ENCODE assay signal across 20 mouse cellular contexts in the genomic region with DNA sequence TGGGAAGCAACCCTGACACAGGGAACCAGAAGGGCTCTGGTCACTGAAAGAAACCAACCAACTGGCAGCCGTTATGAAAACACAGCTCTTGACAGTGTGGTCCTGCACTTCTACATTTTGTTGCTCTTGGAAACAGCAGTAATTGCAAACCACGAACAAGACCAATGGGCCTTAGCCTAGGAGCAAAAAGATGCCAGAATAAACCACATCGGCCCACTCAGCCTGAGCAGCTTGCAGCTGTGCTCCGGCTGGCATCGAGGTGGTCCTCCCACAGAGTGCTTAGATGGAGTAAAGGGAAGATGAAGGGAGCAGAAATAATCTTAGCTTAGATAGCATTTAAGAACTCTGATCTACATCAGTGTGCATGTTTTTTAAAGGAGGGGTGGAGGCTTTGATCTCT.
DNase-seq lines count a peak whose midpoint lies in the region; ATAC-seq and TF ChIP-seq lines count a peak whose summit lies in the region.
"Had no signal": no experiment of that assay in that cellular context is flagged by ENCODE, and none has a peak within 500 bp of the region (broad histone marks: within the 10 kb centered on the region; RNA-seq: fewer than 3 reads in every experiment).

No protein-coding gene starts in this region.

- TF ChIP-seq POLR2A in olfactory bulb, adult 2 months (IDR thresholded peaks at IDR 0.05; ENCODE audit: insufficient read depth, low read depth, low read length), result no peak

- WGBS in embryonic facial prominence, embryonic 12.5 days, result 73% methylated on average over 5 of the region's 5 CpGs
- WGBS in embryonic facial prominence, embryonic 10.5 days, result 88% methylated on average over 5 of the region's 5 CpGs
- WGBS in olfactory bulb, adult 2 months, result 18% methylated on average over 5 of the region's 5 CpGs
- 76% methylated on average over 5 of the region's 5 CpGs for WGBS in hindbrain, embryonic 13.5 days

- no peaks in the 10 kb centered on the region for H3K27me3 ChIP-seq in embryonic facial prominence, embryonic 12.5 days
- H3K27me3 ChIP-seq in embryonic facial prominence, embryonic 10.5 days (replicated peaks; ENCODE audit: low read depth, poor library complexity, severe bottlenecking), result no peaks in the 10 kb centered on the region
- no peaks in the 10 kb centered on the region for H3K27me3 ChIP-seq in hindbrain, embryonic 13.5 days
- H3K27me3 ChIP-seq: kidney, embryonic 15.5 days; midbrain, embryonic 12.5 days had no signal

- ATAC-seq in embryonic facial prominence, embryonic 12.5 days (ENCODE audit: insufficient number of reproducible peaks, insufficient read depth, low FRiP score, low TSS enrichment), result no peak
- no peak for ATAC-seq in hindbrain, embryonic 13.5 days (ENCODE audit: low FRiP score)
- ATAC-seq: activated CD4-positive, CD25-positive, alpha-beta regulatory T cell, adult 4 months; forebrain, embryonic 14.5 days had no signal

- no peak overlapping the region for H3K4me3 ChIP-seq in embryonic facial prominence, embryonic 12.5 days
- H3K4me3 ChIP-seq in embryonic facial prominence, embryonic 10.5 days, result no peak overlapping the region
- H3K4me3 ChIP-seq in olfactory bulb, adult 2 months (ENCODE audit: insufficient read depth, low read depth, low read length), result no peak overlapping the region
- H3K4me3 ChIP-seq in hindbrain, embryonic 13.5 days, result no peak overlapping the region
- H3K4me3 ChIP-seq: kidney, embryonic 15.5 days; layer of hippocampus, adult 2 months; midbrain, embryonic 12.5 days had no signal

- H3K36me3 ChIP-seq in embryonic facial prominence, embryonic 12.5 days, result no peaks in the 10 kb centered on the region
- no peaks in the 10 kb centered on the region for H3K36me3 ChIP-seq in embryonic facial prominence, embryonic 10.5 days (replicated peaks)
- no peaks in the 10 kb centered on the region for H3K36me3 ChIP-seq in hindbrain, embryonic 13.5 days
- H3K36me3 ChIP-seq: kidney, embryonic 15.5 days; midbrain, embryonic 12.5 days had no signal

- no peak for TF ChIP-seq CTCF in olfactory bulb, adult 2 months (IDR thresholded peaks at IDR 0.05; ENCODE audit: insufficient read depth, low read depth, low read length)

- no peak overlapping the region for H3K4me2 ChIP-seq in embryonic facial prominence, embryonic 12.5 days (replicated peaks)
- H3K4me2 ChIP-seq in hindbrain, embryonic 13.5 days, result no peak overlapping the region
- H3K4me2 ChIP-seq: heart, embryonic 11.5 days; kidney, embryonic 15.5 days; midbrain, embryonic 12.5 days had no signal

- no peaks in the 10 kb centered on the region for H3K9me3 ChIP-seq in embryonic facial prominence, embryonic 12.5 days
- no peaks in the 10 kb centered on the region for H3K9me3 ChIP-seq in embryonic facial prominence, embryonic 10.5 days
- H3K9me3 ChIP-seq in hindbrain, embryonic 13.5 days, result no peaks in the 10 kb centered on the region
- H3K9me3 ChIP-seq: kidney, embryonic 15.5 days; midbrain, embryonic 12.5 days had no signal

- no peak overlapping the region for H3K9ac ChIP-seq in embryonic facial prominence, embryonic 12.5 days
- H3K9ac ChIP-seq in hindbrain, embryonic 13.5 days, result no peak overlapping the region
- H3K9ac ChIP-seq: kidney, embryonic 15.5 days; midbrain, embryonic 12.5 days had no signal

- no peak for DNase-seq in embryonic facial prominence, embryonic 10.5 days (ENCODE audit: low spot score)
- peak; percentile 93 for DNase-seq in brain, adult 2 months (ENCODE audit: low read depth, low spot score)
- DNase-seq in left cerebral cortex, adult 9 months (ENCODE audit: low spot score in 2 of 2), result peak; percentile 61 to 79
- no peak for DNase-seq in urinary bladder, adult 18-20 months (ENCODE audit: low spot score in 2 of 2)
- DNase-seq in urinary bladder, postnatal 36 days (ENCODE audit: low spot score in 2 of 2), result no peak
- DNase-seq: adrenal gland, postnatal 25 days; cerebellum, postnatal 10 days; gastrocnemius, postnatal 36 days; heart, postnatal 36 days; liver had no signal

- 0 out of 2 replicates have a peak overlapping the region, but pooled peaks have one; percentile 23 for H3K27ac ChIP-seq in embryonic facial prominence, embryonic 12.5 days
- H3K27ac ChIP-seq in embryonic facial prominence, embryonic 10.5 days (replicated peaks), result no peak overlapping the region
- peak overlapping the region; percentile 95 for H3K27ac ChIP-seq in olfactory bulb, adult 2 months (ENCODE audit: insufficient read depth, low read depth, low read length)
- no peak overlapping the region for H3K27ac ChIP-seq in hindbrain, embryonic 13.5 days
- H3K27ac ChIP-seq: kidney, embryonic 15.5 days; layer of hippocampus, adult 2 months; macrophage; midbrain, embryonic 12.5 days had no signal

- H3K4me1 ChIP-seq in embryonic facial prominence, embryonic 12.5 days, result peaks cover 9% of the 10 kb centered on the region
- no peaks in the 10 kb centered on the region for H3K4me1 ChIP-seq in embryonic facial prominence, embryonic 10.5 days
- H3K4me1 ChIP-seq in olfactory bulb, adult 2 months (ENCODE audit: control insufficient read depth, insufficient read depth, low read length), result peaks cover 19% of the 10 kb centered on the region
- H3K4me1 ChIP-seq in hindbrain, embryonic 13.5 days (replicated peaks), result peaks cover 3% of the 10 kb centered on the region; the same call in 1 of the 2 replicates
- H3K4me1 ChIP-seq: midbrain, embryonic 12.5 days had no signal

Comparison
In these comparisons a context has a peak if more than half of its experiments do, and no peak if none do; other contexts are left out.
1. H3K27ac ChIP-seq: peak in embryonic facial prominence, embryonic 12.5 days (single experiment) and olfactory bulb, adult 2 months (single experiment); none in embryonic facial prominence, embryonic 10.5 days (single experiment) and hindbrain, embryonic 13.5 days (single experiment).
2. DNase-seq: peak in brain, adult 2 months (single experiment) and left cerebral cortex, adult 9 months (2 of 2); none in embryonic facial prominence, embryonic 10.5 days (single experiment), urinary bladder, adult 18-20 months (0 of 2) and urinary bladder, postnatal 36 days (0 of 2).